Mouse (Mus musculus): Measurements from ENCODE around the gene Mat1a. TPM values are rescaled to one million over a fixed set of nuclear protein-coding genes. Genes with fewer than 3 reads are reported as not detected.

Gene Mat1a
- polyA plus RNA-seq, 1 experiment from 2014 or later, result not detected

GRCm38 (mm10) chr14:41116271-41116670, 11.4 kb downstream of the Mat1a start:
- Histone ChIP-seq H3K9ac (ENCODE audit: low read depth, low read length) (no peak overlapping the region), H3K27me3 (replicated peaks; ENCODE audit: control insufficient read depth, insufficient read depth, low read length) (no peaks in the 10 kb centered on the region), H3K27ac (ENCODE audit: low read depth, low read length) (no peak overlapping the region), H3K36me3 (ENCODE audit: control insufficient read depth, insufficient read depth, low read length) (no peaks in the 10 kb centered on the region), H3K4me1 (ENCODE audit: control insufficient read depth, insufficient read depth, low read depth, low read length) (no peaks in the 10 kb centered on the region), H3K9me3 (ENCODE audit: control insufficient read depth, low read length) (no peaks in the 10 kb centered on the region), H3K4me2 (ENCODE audit: low read length) (no peak overlapping the region), H3K4me3 (ENCODE audit: low read length) (no peak overlapping the region)
- no peak for ATAC-seq
- 86% methylated on average over 3 of the region's 3 CpGs for WGBS

DNA sequence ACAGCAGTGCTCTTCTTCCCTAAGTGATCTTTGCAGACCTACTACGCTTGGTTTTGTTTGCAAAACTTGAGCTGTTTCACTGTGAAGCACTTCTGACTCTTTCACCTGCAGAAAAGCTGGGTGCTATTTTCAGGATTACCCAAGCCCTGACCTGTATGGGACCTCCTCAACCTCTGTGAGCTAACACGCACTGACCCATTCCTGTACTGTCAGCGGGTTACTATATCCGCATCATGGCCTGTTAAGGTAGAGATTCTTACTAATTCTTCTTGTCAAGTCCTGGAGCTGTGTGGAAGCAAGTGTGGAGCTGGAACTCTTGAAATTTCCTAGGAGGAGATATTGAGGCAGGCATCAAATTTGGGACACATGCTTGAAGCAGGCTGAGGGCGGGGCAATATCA, 19.8 kb downstream of the Mat1a start:
- Histone ChIP-seq H3K27me3 (replicated peaks; ENCODE audit: control insufficient read depth, insufficient read depth, low read length) (no peaks in the 10 kb centered on the region), H3K4me3 (ENCODE audit: low read length) (no peak overlapping the region), H3K4me2 (ENCODE audit: low read length) (no peak overlapping the region), H3K4me1 (ENCODE audit: control insufficient read depth, insufficient read depth, low read depth, low read length) (no peaks in the 10 kb centered on the region), H3K9me3 (ENCODE audit: control insufficient read depth, low read length) (no peaks in the 10 kb centered on the region), H3K9ac (ENCODE audit: low read depth, low read length) (no peak overlapping the region), H3K27ac (ENCODE audit: low read depth, low read length) (no peak overlapping the region), H3K36me3 (ENCODE audit: control insufficient read depth, insufficient read depth, low read length) (no peaks in the 10 kb centered on the region)
- WGBS, result 84% methylated on average over 5 of the region's 5 CpGs
- no peak for ATAC-seq

DNA sequence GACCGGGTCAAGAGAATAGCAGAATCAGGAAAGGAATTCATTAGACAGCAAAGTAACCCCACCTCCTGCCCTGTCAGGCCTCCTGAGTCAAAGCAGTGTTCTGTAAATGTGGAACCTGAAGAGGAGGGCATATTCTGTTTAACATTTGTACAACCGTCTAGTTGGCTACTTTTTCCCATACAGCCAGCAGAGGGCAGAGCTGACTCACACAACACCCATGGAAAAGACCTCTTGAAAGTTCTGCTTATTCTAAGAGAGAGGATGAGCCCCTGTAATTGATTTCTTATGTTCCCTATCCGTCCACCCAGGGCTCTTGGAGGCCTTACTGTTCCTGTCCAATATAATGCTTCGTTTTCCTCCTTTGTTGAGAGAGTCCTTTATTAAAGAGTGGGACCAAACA, 23.2 kb downstream of the Mat1a start:
- no peaks in the 10 kb centered on the region for H3K9me3 ChIP-seq (ENCODE audit: control insufficient read depth, low read length)
- H3K27ac ChIP-seq (ENCODE audit: low read depth, low read length), result no peak overlapping the region
- no peaks in the 10 kb centered on the region for H3K36me3 ChIP-seq (ENCODE audit: control insufficient read depth, insufficient read depth, low read length)
- no peaks in the 10 kb centered on the region for H3K4me1 ChIP-seq (ENCODE audit: control insufficient read depth, insufficient read depth, low read depth, low read length)
- H3K9ac ChIP-seq (ENCODE audit: low read depth, low read length), result no peak overlapping the region
- no peaks in the 10 kb centered on the region for H3K27me3 ChIP-seq (replicated peaks; ENCODE audit: control insufficient read depth, insufficient read depth, low read length)
- ATAC-seq, result peak; percentile 80; the same call in 1 of the 2 replicates
- no peak overlapping the region for H3K4me3 ChIP-seq (ENCODE audit: low read length)
- no peak overlapping the region for H3K4me2 ChIP-seq (ENCODE audit: low read length)
- WGBS, result 25% methylated on average over 4 of the region's 4 CpGs

DNA sequence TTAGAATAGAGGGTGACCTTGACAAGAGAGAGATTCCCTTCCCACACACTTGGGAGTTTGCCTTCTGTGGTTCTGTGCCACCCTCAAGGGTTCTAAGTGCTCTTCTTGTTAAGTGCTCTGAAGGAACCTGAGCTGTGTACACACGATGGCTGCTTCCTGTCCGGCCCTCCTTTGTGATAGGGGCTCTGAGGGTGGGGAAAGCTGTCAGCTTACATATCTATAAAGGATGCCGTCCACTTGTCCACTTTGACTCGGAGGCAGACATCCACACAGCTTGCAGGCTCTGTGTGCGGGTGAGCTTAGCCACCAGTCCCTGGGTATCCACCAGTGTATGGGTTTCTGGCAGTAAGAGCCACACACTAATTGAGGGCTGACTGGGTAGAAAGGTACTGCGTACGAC, 26.7 kb downstream of the Mat1a start, which contains the start of gene Sftpa1:
Gene Sftpa1, plus strand, starts transcription at position 243 of the 400 bp plus-strand sequence.
- no peaks in the 10 kb centered on the region for H3K36me3 ChIP-seq (ENCODE audit: control insufficient read depth, insufficient read depth, low read length)
- no peak for ATAC-seq
- H3K27ac ChIP-seq (ENCODE audit: low read depth, low read length), result no peak within 1 kb of the TSS
- no peaks in the 10 kb centered on the region for H3K27me3 ChIP-seq (replicated peaks; ENCODE audit: control insufficient read depth, insufficient read depth, low read length)
- 88% methylated on average over 7 of the region's 7 CpGs for WGBS
- H3K9me3 ChIP-seq (ENCODE audit: control insufficient read depth, low read length), result no peaks in the 10 kb centered on the region
- no peak within 1 kb of the TSS for H3K4me2 ChIP-seq (ENCODE audit: low read length)
- no peak within 1 kb of the TSS for H3K9ac ChIP-seq (ENCODE audit: low read depth, low read length)
- H3K4me1 ChIP-seq (ENCODE audit: control insufficient read depth, insufficient read depth, low read depth, low read length), result no peaks in the 10 kb centered on the region
- no peak within 1 kb of the TSS for H3K4me3 ChIP-seq (ENCODE audit: low read length)

GRCm38 (mm10) chr14:41137006-41137405, 32.2 kb downstream of the Mat1a start:
- Histone ChIP-seq H3K9me3 (ENCODE audit: control insufficient read depth, low read length) (no peaks in the 10 kb centered on the region), H3K27ac (ENCODE audit: low read depth, low read length) (no peak overlapping the region), H3K36me3 (ENCODE audit: control insufficient read depth, insufficient read depth, low read length) (no peaks in the 10 kb centered on the region), H3K4me3 (ENCODE audit: low read length) (no peak overlapping the region), H3K27me3 (replicated peaks; ENCODE audit: control insufficient read depth, insufficient read depth, low read length) (no peaks in the 10 kb centered on the region), H3K9ac (ENCODE audit: low read depth, low read length) (no peak overlapping the region), H3K4me1 (ENCODE audit: control insufficient read depth, insufficient read depth, low read depth, low read length) (no peaks in the 10 kb centered on the region), H3K4me2 (ENCODE audit: low read length) (no peak overlapping the region)
- no peak for ATAC-seq

GRCm38 (mm10) chr14:41140686-41141085, 35.9 kb downstream of the Mat1a start:
- H3K27ac ChIP-seq (ENCODE audit: low read depth, low read length), result no peak overlapping the region
- no peaks in the 10 kb centered on the region for H3K4me1 ChIP-seq (ENCODE audit: control insufficient read depth, insufficient read depth, low read depth, low read length)
- H3K27me3 ChIP-seq (replicated peaks; ENCODE audit: control insufficient read depth, insufficient read depth, low read length), result no peaks in the 10 kb centered on the region
- no peak for ATAC-seq
- H3K9me3 ChIP-seq (ENCODE audit: control insufficient read depth, low read length), result no peaks in the 10 kb centered on the region
- H3K9ac ChIP-seq (ENCODE audit: low read depth, low read length), result no peak overlapping the region
- 100% methylated on average over 1 of the region's 1 CpGs for WGBS
- no peaks in the 10 kb centered on the region for H3K36me3 ChIP-seq (ENCODE audit: control insufficient read depth, insufficient read depth, low read length)
- H3K4me3 ChIP-seq (ENCODE audit: low read length), result no peak overlapping the region
- H3K4me2 ChIP-seq (ENCODE audit: low read length), result no peak overlapping the region

GRCm38 (mm10) chr14:41146035-41146434, 41.2 kb downstream of the Mat1a start:
- Histone ChIP-seq H3K36me3 (ENCODE audit: control insufficient read depth, insufficient read depth, low read length) (no peaks in the 10 kb centered on the region), H3K4me2 (ENCODE audit: low read length) (no peak overlapping the region), H3K4me1 (ENCODE audit: control insufficient read depth, insufficient read depth, low read depth, low read length) (no peaks in the 10 kb centered on the region), H3K4me3 (ENCODE audit: low read length) (no peak overlapping the region), H3K27me3 (replicated peaks; ENCODE audit: control insufficient read depth, insufficient read depth, low read length) (no peaks in the 10 kb centered on the region), H3K9me3 (ENCODE audit: control insufficient read depth, low read length) (no peaks in the 10 kb centered on the region), H3K9ac (ENCODE audit: low read depth, low read length) (no peak overlapping the region), H3K27ac (ENCODE audit: low read depth, low read length) (no peak overlapping the region)
- ATAC-seq, result no peak
- WGBS, result 73% methylated on average over 6 of the region's 6 CpGs

GRCm38 (mm10) chr14:41146922-41147321, 42.1 kb downstream of the Mat1a start:
- WGBS, result 82% methylated on average over 3 of the region's 3 CpGs
- Histone ChIP-seq H3K9ac (ENCODE audit: low read depth, low read length) (no peak overlapping the region), H3K27me3 (replicated peaks; ENCODE audit: control insufficient read depth, insufficient read depth, low read length) (no peaks in the 10 kb centered on the region), H3K4me3 (ENCODE audit: low read length) (no peak overlapping the region), H3K4me1 (ENCODE audit: control insufficient read depth, insufficient read depth, low read depth, low read length) (no peaks in the 10 kb centered on the region), H3K27ac (ENCODE audit: low read depth, low read length) (no peak overlapping the region), H3K4me2 (ENCODE audit: low read length) (no peak overlapping the region), H3K36me3 (ENCODE audit: control insufficient read depth, insufficient read depth, low read length) (no peaks in the 10 kb centered on the region), H3K9me3 (ENCODE audit: control insufficient read depth, low read length) (no peaks in the 10 kb centered on the region)
- ATAC-seq, result no peak

- ATAC-seq, result no peak
- Histone ChIP-seq H3K9me3 (ENCODE audit: control insufficient read depth, low read length) (no peaks in the 10 kb centered on the region), H3K27ac (ENCODE audit: low read depth, low read length) (no peak overlapping the region), H3K4me2 (ENCODE audit: low read length) (no peak overlapping the region), H3K4me1 (ENCODE audit: control insufficient read depth, insufficient read depth, low read depth, low read length) (no peaks in the 10 kb centered on the region), H3K9ac (ENCODE audit: low read depth, low read length) (no peak overlapping the region), H3K27me3 (replicated peaks; ENCODE audit: control insufficient read depth, insufficient read depth, low read length) (no peaks in the 10 kb centered on the region), H3K4me3 (ENCODE audit: low read length) (no peak overlapping the region), H3K36me3 (ENCODE audit: control insufficient read depth, insufficient read depth, low read length) (no peaks in the 10 kb centered on the region)
- 79% methylated on average over 2 of the region's 2 CpGs for WGBS
These were observed 42.5 kb downstream of the Mat1a start for GRCm38 (mm10) chr14:41147356-41147755.
